Mouse (Mus musculus): Measurements from ENCODE around the gene Nr1d2.

DNA sequence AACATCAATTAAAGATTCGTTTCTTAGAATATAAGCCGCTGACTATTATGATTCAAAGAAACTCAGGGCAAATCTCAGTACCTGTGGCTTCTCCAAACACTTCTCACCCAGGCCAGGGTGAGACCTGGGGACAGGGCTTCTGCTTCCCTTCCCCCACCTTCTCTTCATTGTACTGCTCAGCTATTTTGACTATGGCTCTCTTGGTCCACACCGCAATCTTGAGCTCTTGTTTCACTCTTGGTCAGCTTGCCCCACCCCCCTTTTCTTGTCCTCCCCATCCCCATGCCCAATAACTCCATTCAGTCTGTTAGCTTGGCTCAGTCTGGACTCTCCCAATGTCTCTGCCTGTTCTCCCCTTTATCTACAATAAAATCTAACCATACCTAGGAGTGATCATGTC lies 46.5 kb upstream of the Nr1d2 start:
- TF ChIP-seq CTCF (IDR thresholded peaks at IDR 0.05; ENCODE audit: borderline replicate concordance, insufficient read depth, low read length) (no peak), POLR2A (IDR thresholded peaks at IDR 0.05; ENCODE audit: low read depth, low read length) (no peak)
